Mouse (Mus musculus) heart, embryonic 10.5 days (tissue): Measurements from ENCODE around the gene Ano8. TPM values are rescaled to one million over a fixed set of nuclear protein-coding genes. Genes with fewer than 3 reads are reported as not detected.

Experiments used
- DNase-seq: peaks from one replicate; pipeline ENCODE4 v3.0.0-alpha.2; 2017; ENCODE audit warnings: low spot score
- H3K27ac ChIP-seq: fragments of 300-500 bp; sonication (generic); 2 replicates; pipeline ENCODE4 v1.5.1; 2016; ENCODE audit warnings: mild to moderate bottlenecking
- H3K27me3 ChIP-seq: fragments of 300-500 bp; sonication (generic); 2 replicates; pipeline ENCODE4 v1.6.1; 2016; ENCODE audit warnings: mild to moderate bottlenecking; ENCODE audit not compliant: poor library complexity, insufficient read depth, severe bottlenecking
- H3K36me3 ChIP-seq: fragments of 300-500 bp; sonication (generic); 2 replicates; pipeline ENCODE4 v1.6.1; 2016; ENCODE audit warnings: mild to moderate bottlenecking, moderate library complexity
- H3K4me1 ChIP-seq: fragments of 300-500 bp; sonication (generic); 2 replicates; pipeline ENCODE4 v1.6.1; 2016; ENCODE audit warnings: mild to moderate bottlenecking
- H3K4me3 ChIP-seq: fragments of 300-500 bp; sonication (generic); 2 replicates; pipeline ENCODE4 v1.5.1; 2016; ENCODE audit warnings: mild to moderate bottlenecking, moderate library complexity
- H3K9me3 ChIP-seq: fragments of 300-500 bp; sonication (generic); 2 replicates; pipeline ENCODE4 v1.6.1; 2016; ENCODE audit warnings: mild to moderate bottlenecking, moderate library complexity
- WGBS: fragments of 180-500 bp; shearing (Covaris S2); methylation state at CpG from one replicate; pipeline ENCODE4 v1.1.7; 2016; 5-methylcytosine and 5-hydroxymethylcytosine counted together
- polyA plus RNA-seq: library from polyadenylated mRNA; unstranded; fragments of >200 nt; fragmentation: Nextera tagmentation; extraction: Ambion mirVana; gene quantifications from 2 replicates; pipeline ENCODE4 v1.2.1, GENCODE M21; 2016

Ano8 gene
- polyA plus RNA-seq, 1 experiment from 2014 or later, result 2.7 TPM

DNA sequence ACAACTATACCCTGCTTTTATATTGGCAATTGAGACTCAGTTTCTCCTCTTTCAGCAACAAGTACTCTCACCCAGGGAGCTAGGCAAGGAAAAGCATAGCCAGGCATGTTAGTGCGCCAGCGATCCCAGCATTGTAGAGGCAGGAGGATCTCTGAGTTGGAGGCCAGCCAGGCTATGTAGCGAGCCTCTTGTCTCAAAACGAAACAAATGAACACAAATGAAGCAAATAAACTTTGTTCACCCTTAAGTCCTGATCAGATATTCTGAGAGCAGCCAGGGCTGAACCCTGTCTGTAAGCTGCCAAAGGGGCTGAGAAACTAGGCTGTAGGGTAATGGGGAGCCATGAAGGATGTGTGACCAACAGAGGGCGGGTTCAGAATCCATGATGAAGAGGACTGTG, 10.0 kb upstream of the Ano8 start:
- peaks cover 54% of the 10 kb centered on the region for H3K4me1 ChIP-seq
- H3K9me3 ChIP-seq, result no peaks in the 10 kb centered on the region
- H3K27ac ChIP-seq, result peak overlapping the region; percentile 56; the same call in 1 of the 2 replicates
- H3K36me3 ChIP-seq, result peaks cover 36% of the 10 kb centered on the region
- no peak for DNase-seq
- 89% methylated on average over 5 of the region's 5 CpGs for WGBS
- H3K27me3 ChIP-seq, result no peaks in the 10 kb centered on the region
- no peak overlapping the region for H3K4me3 ChIP-seq

DNA sequence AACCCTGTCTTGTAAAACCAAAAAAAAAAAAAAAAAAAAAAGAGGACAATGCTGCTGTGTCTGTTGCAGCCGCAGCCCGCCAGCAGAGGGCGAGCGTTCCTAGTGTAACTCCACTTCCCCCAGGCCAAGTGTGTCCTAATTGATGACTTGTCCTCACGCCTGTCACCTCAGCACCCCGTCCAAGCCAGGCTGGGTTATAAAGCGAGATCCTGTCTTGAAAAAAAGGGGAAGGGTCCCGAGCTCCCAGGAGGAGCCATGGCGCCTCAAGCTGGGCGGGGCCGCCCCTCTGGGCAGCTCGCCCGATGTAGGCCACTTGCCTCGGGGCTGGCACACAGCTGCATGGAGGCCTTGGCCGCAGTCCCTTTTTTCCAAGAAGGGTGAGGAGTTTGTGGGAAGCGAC, 9.3 kb upstream of the Ano8 start:
- Histone ChIP-seq H3K36me3 (peaks cover 43% of the 10 kb centered on the region), H3K27me3 (no peaks in the 10 kb centered on the region), H3K9me3 (no peaks in the 10 kb centered on the region), H3K27ac (peak overlapping the region; percentile 69; the same call in 1 of the 2 replicates), H3K4me1 (peaks cover 52% of the 10 kb centered on the region), H3K4me3 (peak overlapping the region; percentile 24; the same call in 1 of the 2 replicates)
- 24% methylated on average over 16 of the region's 16 CpGs for WGBS
- DNase-seq, result peak; percentile 83

DNA sequence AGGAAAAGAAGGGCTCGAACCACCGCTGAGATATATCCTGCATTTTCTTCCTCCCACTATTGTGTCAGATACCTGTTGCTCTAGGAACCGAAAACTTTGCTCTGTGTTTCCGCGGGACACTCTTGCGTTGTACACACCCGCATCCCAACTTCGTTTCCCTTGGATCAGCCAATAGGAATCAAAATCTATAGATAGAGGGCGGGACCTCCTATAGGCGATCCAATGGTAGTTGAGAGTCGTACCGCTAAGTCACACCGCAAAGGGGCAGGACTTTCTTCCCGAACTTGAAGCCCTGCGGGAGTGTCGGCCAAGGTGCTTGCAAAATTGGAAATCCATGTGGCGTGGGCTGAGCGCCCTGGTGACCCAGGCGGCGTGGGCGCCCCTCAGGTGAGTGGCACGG, 2.7 kb upstream of the Ano8 start:
- under 1% methylated on average over 22 of the region's 22 CpGs for WGBS

DNA sequence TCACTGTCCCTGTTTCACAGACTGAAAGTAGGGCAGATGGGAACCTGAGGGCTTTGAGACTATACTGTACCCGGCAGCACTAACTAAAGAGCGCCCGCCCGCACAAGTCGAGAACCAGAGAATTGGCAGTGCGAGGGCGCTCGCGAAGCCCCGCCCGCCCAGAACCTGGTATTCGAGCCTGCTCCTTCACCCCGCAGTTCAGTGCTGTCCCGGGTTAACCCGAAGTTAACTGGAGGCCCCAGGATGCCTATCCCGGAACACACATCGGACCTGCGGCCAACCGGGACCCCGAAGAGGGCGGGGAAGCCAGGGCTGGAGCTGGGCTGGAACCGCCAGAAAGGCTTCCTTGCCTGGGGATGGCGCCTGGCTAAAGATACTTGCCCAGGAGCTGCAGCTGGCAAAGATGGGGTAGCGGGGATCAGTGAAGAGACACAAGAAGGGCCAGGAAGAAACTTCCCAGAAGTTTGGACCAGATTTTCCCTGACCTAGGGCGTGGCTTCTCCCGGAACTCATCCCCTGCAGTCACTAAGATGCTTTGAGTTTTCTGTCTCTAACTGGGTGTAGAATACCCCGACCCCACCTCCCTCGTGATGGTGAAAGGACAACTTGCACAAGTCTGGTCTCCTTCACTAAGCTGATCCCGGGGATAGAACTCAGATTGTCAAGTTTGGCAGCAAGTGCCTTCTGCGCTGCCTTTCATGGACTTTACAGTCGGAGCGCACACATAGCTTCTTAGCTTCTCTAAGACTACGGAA, 2.1 kb upstream of the Ano8 start, which contains the start of gene Gtpbp3:
TSS of gene Gtpbp3 (plus strand) at position 413 of the 755 bp plus-strand sequence.
- H3K4me3 ChIP-seq, result peak within 1 kb of the TSS; percentile 84
- peaks cover 31% of the 10 kb centered on the region for H3K36me3 ChIP-seq
- H3K27ac ChIP-seq, result peak within 1 kb of the TSS; percentile 94
- H3K27me3 ChIP-seq, result peaks cover 17% of the 10 kb centered on the region
- no peaks in the 10 kb centered on the region for H3K9me3 ChIP-seq
- no peak for DNase-seq
- H3K4me1 ChIP-seq, result peaks cover 37% of the 10 kb centered on the region
- under 1% methylated on average over 33 of the region's 33 CpGs for WGBS

More for the DNA sequence above, 2.7 kb upstream of the Ano8 start:
- Histone ChIP-seq H3K4me1 (peaks cover 37% of the 10 kb centered on the region), H3K36me3 (peaks cover 36% of the 10 kb centered on the region), H3K27ac (peak overlapping the region; percentile 94), H3K9me3 (no peaks in the 10 kb centered on the region), H3K4me3 (peak overlapping the region; percentile 84), H3K27me3 (0 out of 2 replicates have a peak, but pooled peaks cover 11% of the 10 kb centered on the region)
- DNase-seq, result peak; percentile 93

DNA sequence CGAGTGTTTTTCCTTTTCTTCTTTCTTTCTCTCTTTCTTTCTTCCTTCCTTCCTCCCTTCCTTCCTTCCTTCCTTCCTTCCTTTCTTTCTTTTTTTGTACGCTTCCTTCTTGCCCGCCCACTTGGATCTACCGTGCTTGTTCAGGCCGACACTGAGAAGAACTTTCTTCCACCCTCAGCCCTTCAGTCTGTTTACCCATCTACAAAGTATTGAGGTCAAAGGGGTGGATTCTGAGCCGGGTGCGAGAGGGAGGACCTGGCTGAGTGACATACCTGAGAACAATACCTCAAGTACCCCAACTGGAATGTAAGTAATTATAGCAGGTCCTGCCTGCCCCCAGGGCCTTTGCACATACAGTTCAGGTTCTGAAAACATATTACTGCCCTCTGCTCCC, 370 bp upstream of the Ano8 start:
- WGBS, result 30% methylated on average over 7 of the region's 7 CpGs
- no peak for DNase-seq
- peak overlapping the region; percentile 92 for H3K27ac ChIP-seq
- H3K27me3 ChIP-seq, result peaks cover 34% of the 10 kb centered on the region
- H3K4me1 ChIP-seq, result peaks cover 37% of the 10 kb centered on the region
- H3K9me3 ChIP-seq, result no peaks in the 10 kb centered on the region
- H3K36me3 ChIP-seq, result peaks cover 20% of the 10 kb centered on the region
- H3K4me3 ChIP-seq, result peak overlapping the region; percentile 75

DNA sequence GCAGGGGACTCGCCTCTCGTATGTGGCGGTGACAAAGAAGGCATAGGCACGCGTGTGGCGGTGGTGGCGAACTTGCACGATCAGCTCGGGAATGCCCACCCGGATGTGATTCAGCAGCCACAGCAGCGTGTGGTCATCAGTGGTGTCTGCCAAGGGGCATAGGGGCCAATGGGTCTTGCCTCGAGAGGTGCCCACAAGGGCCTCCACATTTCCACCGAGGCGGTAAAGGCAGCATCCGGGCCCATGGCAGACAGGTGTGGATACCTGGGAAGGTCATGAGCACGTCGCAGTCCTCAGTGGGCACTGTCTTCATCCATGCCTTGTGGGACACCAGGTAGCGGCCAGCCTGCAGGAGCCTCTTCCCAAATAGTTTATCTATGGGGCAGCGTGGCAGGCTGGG, 1.0 kb downstream of the Ano8 start:
- Histone ChIP-seq H3K4me3 (peak overlapping the region; percentile 75; the same call in 1 of the 2 replicates), H3K4me1 (peaks cover 38% of the 10 kb centered on the region), H3K27me3 (peaks cover 48% of the 10 kb centered on the region), H3K36me3 (peaks cover 14% of the 10 kb centered on the region), H3K27ac (no peak overlapping the region), H3K9me3 (no peaks in the 10 kb centered on the region)
- 85% methylated on average over 19 of the region's 19 CpGs for WGBS
- no peak for DNase-seq

DNA sequence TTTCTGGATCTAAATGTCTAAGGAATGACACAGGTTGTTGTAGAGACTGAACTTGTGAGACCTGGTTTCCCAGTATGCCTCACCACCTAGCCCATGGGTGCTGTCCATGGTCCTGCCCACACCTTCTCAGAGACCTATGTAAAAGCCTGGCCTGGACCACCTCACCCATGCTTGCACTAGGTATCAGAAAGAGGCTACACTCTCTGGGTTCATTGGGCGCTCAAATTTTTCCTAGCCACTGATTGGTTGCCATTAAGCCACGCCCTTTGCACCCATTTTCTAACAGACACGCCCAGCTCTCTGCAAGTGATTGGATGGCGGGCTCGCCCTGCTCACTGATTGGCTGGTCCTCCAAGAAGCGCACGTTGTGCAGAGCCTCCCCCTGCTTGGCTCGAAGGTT, 1.8 kb downstream of the Ano8 start:
- no peak overlapping the region for H3K27ac ChIP-seq
- H3K4me1 ChIP-seq, result peaks cover 30% of the 10 kb centered on the region
- H3K36me3 ChIP-seq, result peaks cover 18% of the 10 kb centered on the region
- 35% methylated on average over 8 of the region's 8 CpGs for WGBS
- no peak overlapping the region for H3K4me3 ChIP-seq
- no peaks in the 10 kb centered on the region for H3K9me3 ChIP-seq
- no peak for DNase-seq
- H3K27me3 ChIP-seq, result peaks cover 54% of the 10 kb centered on the region

DNA sequence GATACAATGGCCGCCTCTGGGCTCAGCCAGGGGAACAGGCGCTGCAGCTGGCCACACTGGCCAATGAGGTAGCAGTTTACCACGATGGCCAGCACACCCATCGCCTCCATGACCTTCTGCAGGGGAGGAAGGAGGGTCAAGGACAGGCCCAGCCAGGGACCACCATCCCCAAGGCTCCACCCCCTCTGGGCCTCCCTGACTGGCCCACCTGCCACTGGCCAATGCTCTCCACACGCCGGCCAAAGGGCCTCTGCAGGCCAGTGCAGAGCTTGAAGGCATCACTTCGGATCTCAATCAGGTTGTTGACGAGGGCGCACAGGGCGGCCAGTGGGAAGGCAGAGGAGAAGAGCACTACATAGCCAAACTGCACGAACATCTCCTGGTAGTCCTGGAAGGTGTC, 6.8 kb downstream of the Ano8 start:
- DNase-seq, result no peak
- peaks cover 57% of the 10 kb centered on the region for H3K27me3 ChIP-seq
- peaks cover 42% of the 10 kb centered on the region for H3K36me3 ChIP-seq
- peaks cover 30% of the 10 kb centered on the region for H3K4me1 ChIP-seq
- H3K27ac ChIP-seq, result no peak overlapping the region
- H3K9me3 ChIP-seq, result no peaks in the 10 kb centered on the region
- 83% methylated on average over 11 of the region's 11 CpGs for WGBS
- H3K4me3 ChIP-seq, result no peak overlapping the region

DNA sequence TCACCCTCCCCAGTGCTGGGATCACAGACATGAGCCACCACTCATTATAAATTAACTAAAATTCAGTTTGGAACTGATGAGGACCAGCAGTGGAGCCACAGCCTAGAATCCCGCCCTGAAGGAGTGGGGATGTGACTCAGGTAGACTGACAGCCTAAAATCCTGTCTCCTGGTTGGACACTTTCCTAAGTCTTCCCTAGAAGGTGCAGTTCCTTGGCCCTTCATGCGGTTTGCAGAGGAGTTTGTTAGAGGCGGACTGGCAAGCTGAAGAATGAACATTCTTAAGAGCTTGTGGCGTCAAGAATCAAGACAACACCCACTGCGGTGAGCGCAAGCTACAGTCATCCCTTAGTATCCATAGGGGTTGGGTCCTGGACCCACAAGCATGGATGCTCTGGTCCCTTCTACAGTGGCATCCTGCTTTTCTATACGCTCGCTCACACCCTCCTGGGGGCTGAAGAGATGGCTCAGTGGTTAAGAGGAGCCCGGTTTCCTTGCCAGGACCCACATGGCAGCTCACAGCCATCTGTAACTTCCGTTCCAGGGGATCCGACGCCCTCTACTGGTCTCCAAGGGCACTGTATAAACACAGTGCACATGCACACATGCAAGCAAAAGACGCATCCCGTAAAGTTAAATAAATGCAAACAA, 8.4 kb downstream of the Ano8 start:
- peaks cover 45% of the 10 kb centered on the region for H3K27me3 ChIP-seq
- H3K9me3 ChIP-seq, result no peaks in the 10 kb centered on the region
- peaks cover 57% of the 10 kb centered on the region for H3K36me3 ChIP-seq
- H3K4me1 ChIP-seq, result peaks cover 30% of the 10 kb centered on the region
- WGBS, result 37% methylated on average over 14 of the region's 14 CpGs
- peak overlapping the region; percentile 74 for H3K4me3 ChIP-seq
- no peak for DNase-seq
- peak overlapping the region; percentile 90; the same call in 1 of the 2 replicates for H3K27ac ChIP-seq

DNA sequence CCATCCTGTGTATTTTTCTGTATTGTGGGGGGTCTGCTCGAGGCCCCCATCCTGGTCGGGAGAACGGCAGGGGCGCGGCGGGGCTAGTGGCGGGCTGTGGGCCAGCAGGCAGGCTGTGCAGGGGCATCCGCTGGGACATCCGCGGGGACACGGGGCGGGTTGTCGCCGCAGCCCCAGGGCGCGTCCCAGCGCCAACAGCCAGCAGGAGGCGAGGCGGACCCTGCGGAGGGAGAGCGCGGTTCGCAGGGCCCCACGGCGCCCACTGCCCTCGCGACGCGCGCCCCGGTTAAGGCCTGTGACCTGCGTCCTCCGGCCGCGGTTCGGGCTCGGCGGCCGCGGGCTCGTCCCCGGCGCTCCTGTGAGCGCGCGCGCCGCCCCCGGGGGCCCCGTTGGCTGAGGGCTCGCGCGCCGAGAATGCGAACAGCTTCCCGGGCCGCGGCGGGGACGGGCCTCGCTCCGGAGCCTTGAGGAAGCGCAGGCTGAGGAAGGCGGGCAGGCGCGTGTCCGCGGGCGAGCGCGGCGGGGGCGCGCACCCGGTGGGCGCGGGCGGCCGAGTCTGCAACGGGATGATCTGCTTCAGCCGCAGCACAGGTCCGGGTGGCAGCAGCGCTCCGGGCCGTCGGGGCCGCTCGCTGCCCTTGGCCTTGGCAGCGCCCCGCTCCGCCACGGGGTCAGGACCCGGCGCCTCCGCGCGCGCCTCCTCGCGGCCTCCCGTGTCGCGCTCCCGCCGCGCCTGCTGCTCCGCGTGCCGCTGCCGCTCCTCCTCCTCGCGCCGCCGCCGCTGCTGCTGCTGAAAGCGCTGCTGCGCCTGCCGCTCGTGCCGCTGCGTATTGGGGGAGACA, 9.4 kb downstream of the Ano8 start:
- Histone ChIP-seq H3K36me3 (peaks cover 62% of the 10 kb centered on the region), H3K9me3 (no peaks in the 10 kb centered on the region), H3K4me1 (peaks cover 30% of the 10 kb centered on the region), H3K4me3 (peak overlapping the region; percentile 74), H3K27me3 (peaks cover 35% of the 10 kb centered on the region), H3K27ac (peak overlapping the region; percentile 90)
- WGBS, result under 1% methylated on average over 92 of the region's 121 CpGs
- no peak for DNase-seq

DNA sequence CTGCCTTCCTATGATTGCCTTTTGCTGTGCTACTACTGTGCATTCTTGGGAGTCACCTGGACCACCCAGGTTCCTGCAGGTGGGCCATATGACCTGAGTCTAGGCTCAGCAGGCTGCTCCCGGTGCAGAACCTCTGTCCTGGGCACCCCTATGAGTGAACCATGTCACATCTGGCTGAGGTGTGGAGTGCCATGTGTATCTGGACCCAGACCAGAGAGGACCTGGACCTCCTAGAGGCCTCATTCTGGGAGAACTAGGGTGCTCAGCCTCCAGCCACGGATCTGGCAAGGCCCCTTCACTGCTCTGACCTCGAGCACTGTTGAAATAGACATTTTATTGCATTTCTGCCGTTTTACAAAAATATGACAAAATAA, 10.1 kb downstream of the Ano8 start:
- no peaks in the 10 kb centered on the region for H3K9me3 ChIP-seq
- H3K36me3 ChIP-seq, result peaks cover 65% of the 10 kb centered on the region
- peaks cover 28% of the 10 kb centered on the region for H3K4me1 ChIP-seq
- H3K4me3 ChIP-seq, result peak overlapping the region; percentile 74
- H3K27ac ChIP-seq, result peak overlapping the region; percentile 90; the same call in 1 of the 2 replicates
- 26% methylated on average over 4 of the region's 4 CpGs for WGBS
- no peak for DNase-seq
- peaks cover 29% of the 10 kb centered on the region for H3K27me3 ChIP-seq

DNA sequence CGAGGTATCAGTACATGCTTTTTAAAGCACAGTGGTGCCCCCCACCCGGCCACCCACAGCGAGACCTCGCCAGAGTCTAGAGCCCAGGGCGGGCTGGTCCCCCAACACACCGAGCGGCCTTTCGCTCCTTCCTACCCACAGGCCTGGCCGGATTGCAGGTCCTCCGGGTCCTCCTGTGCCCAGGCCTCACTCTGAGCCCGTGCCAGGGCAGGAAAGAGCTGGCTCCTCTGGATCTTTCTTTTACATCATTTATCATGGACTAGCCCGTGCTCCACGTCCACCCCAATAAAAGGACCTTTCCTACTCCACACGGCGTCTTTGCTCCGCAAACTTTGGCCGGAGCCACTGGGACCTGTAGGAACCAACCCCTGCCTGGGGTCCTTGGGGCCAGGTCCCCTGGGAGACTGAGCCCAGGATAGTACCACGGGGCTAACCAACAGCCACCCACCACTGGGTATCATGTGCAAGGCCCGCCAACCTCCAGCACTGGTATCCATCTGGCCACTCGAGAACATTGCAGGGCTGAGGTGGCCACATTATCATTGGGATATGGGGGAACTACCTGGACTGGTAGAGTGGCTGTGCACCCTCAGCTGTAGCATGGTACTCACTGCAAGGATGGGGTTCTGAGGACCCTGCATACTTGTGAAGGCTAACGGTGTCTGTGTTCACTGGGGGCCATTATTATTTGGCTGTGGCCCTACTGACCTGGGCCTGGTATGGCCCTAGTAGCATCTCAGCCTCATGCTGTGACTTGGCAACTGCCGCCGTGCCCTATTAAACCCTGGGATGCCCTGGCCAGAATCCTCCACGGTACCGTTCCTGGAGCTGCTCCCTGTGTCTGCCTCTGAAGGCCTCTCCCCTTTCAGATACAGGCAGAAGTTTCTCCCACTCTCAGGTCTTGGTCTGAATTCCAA, 10.7 kb downstream of the Ano8 start:
- Histone ChIP-seq H3K4me1 (peaks cover 33% of the 10 kb centered on the region), H3K27me3 (peaks cover 22% of the 10 kb centered on the region), H3K9me3 (no peaks in the 10 kb centered on the region), H3K27ac (0 out of 2 replicates have a peak overlapping the region, but pooled peaks have one; percentile 29), H3K4me3 (peak overlapping the region; percentile 74), H3K36me3 (peaks cover 64% of the 10 kb centered on the region)
- WGBS, result 91% methylated on average over 25 of the region's 25 CpGs
- DNase-seq, result no peak
